Mouse (Mus musculus): ENCODE data around the gene Ezr.
"Not testable (repeated sequence)": the region's sequence is repeated elsewhere in the genome, so short reads cannot be mapped to it uniquely, and the experiment has no call there.

Ezr gene

DNA sequence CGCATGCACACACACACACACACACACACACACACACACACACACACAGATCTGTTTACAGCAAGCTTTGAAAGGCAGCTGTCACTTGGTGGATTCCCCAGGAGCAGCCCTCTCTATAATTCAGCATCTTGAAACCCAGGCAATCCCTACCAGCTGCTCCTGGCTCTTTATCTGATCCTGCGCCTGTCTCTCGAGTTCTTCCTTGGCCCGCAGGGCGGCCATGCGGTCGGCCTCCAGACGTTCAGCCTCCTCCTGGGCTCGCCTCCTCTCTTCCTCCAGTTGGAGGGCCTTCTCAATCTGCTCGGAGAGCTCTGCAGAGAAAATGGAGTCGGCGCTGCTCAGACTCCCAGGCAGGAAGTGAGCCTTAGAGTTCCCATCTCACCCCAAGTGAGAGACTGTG lies 41.3 kb downstream of the Ezr start:
- DNase-seq = no peak

DNA sequence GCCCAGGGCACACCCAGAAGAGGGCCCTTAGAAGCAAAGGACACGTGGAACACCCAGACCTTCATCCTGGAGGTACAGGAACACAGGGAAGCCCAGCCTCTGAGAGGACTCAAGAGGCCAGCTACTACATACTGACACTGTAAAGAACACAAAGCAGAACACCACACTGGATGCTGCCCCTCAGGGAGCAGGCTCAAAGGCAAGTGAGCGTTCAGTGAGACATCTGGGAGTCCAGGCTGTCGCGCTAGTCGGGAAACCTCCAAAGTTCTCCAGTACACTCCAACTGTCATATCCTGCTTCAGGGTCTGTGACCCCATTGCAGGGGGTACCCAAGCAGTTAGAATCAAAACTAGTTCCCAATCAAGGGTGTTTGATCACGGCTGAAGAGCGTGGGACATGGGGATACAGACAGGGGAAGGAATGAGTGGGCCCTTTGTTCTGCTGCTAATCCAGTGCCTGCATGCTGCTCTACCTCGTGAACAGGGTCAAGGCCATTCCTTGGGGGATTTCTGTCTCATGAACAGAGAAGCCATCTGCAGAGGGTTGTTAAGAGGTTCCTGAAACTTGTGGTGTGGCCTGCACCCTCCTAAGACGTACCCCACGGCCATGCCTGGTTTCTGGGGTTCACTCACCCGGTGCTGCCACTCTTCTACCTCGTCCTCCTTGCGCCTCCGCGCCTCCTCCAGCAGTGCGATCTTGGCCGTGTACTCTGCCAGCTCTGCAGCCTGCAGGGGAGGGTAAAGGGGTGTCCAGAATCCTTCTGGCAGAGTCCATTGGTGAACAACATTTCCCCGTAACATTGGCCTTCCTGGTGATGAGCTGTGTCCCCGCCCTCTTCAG lies 42.0 kb downstream of the Ezr start:
- DNase-seq = no peak

DNA sequence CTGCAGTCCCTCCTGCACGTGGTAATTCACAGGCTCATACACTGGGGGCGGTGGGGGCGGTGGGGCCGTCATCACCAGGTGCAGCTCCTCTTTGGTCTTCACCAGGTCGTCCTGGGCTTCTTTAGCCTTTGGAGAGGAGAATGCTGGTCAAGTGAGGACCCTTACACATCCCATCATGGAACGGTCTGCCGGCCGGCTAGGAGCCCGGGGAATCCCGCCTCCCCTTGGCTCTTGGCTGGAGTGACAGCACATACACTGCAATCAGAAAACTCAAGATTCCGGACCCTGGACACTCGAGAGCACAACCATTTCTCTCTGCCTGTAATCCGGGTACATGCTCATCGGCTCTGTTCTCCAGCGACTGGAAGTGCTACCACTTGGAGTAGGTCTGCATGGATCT lies 42.8 kb downstream of the Ezr start:
- no peak for DNase-seq

DNA sequence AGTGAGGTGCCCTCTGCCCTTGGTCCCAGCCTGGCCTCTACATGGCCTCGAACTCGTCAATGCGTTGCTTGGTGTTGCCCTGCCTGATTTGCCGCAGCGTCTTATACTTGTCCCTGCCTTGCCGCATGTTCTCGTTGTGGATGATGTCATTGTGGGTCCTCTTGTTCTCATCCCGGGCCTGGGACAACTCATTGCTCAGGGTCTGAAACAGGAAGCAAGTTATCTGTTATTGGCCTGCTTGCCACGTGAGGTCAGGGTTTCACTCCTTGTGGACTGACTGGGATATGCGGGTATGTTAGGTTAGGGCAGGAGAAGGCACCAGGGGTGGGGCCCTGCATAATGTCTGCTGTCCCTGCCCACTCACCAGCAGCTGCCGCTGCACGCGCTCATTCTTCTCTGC lies 43.3 kb downstream of the Ezr start:
- DNase-seq = peak; percentile 1

DNA sequence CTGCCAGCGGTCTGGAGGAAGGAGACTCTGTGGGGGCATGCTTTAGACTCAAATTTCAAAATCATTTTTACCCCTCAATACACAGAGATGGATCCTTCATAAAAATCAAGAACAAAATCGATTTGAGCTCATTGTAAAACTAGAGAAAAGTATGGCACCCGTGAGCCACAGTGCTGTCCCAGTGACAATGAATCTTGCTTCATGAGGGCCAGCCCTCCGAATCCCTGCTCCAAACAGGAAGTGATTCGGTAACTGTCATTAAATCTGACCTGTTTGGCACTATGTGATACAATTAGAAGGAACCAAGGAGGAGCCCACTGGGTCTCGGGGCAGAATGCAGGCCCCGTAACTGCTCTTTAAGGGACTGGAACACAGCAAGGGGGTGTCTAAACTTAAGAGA lies 43.7 kb downstream of the Ezr start:
- DNase-seq = no peak

DNA sequence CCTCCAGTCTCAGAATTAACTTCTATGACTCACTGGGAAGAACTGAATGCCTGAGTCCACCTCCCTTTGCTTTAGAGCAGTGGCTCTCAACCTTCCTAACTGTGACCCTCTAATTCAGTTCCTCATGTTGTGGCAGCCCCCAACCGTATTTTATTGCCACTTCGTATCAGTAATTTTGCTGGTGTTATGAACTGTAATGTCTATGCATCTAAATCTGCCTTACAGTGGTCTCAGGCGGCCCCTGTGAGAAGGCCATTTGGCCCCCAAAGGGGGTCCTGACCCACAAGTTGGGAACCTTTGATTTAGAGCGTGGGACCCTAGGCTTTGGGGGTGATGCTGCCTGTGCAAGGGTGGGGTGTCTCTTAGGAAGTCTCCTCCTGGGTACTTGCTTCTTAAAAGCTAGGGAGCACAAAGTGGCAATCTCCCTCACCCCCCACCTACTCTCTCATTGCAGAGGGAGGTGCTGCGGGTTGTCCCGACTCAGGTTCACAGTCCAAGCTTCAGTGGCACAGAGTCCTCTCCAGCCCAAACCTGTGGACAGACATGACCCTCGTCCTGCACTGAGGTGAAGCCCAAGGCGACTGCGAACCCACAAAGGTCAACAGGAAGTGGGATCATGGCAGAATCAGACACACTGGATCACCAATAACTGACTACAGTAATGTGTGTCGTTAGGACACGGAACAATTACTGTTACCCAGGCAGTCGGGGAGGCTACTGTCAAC lies 45.1 kb downstream of the Ezr start:
- DNase-seq = no peak

DNA sequence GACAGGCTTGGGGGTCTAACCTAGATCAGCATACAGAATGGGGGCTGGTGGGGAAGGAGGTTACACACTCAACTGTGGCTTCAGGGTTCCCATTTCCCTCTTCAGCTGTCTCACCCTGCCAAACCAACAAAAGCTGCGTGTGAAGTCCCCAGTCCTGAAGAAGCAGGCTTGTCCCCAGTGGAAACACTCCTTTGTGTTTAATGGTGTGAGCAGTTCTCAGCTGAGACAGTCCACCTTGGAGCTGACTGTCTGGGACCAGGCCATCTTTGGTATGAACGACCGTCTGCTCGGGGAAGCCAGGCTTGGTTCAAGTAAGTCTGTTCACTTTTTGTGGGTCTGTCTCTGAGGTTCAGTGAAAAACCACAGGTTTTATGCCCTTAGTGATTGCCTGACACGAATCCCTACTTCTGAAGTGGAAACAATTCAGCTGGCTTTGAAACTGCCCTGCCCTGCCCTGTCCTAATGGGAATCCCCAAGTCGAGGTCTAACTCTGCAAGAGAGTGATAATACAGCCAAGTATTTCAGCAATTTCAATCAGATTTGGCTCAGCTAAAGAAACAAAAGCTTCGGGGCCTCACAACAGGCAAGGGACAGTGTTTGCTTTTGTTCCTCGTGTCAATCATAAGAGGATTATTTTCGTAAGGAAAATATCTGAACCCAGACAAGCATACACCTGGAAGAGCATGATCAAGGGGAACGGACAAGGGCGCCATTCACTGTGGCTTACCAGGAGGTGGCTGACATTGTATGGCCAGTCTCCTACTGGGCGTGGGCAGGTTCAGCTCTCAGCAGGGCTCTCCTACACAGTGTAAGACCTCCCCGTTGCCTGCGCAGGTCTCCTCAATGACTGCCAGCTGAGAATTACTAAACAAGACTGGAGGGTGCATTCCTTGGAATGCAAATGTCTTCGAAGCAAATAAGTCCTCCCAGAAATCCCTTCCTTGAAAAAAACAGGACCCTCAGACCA lies 46.0 kb downstream of the Ezr start:
- DNase-seq = no peak

DNA sequence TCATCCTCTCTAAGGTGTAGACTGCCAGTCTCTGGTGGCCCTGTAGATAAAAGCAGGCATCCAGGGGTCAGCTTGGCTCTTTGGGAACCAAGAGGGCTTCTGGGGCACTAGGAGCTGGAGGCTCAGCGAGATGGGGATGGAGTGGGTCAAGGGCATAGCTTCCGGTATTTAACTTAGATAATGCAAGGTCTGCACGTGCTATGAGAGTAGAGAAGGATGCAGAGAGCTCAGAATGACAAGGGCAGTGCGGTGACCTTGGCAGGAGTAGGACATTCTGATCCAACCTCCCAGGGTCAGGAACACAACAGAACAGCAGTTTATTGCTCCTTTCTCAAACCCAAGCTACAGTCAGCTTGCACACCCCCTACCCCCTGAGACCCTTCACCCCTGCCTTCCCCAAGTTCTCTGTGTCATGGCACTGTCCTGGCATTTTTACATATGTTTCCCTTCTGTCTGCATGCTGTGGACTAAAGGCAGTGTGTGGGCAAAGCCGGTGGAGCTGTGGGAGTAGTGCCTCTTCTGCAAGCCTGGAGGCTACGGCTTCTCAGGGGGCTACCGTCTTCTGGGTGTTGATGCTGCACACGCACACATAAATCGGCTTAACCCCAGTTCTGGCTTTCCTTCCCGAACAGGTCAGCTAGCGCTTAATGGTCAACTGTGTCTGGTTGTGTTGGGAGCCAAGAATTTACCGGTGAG lies 47.7 kb downstream of the Ezr start:
- DNase-seq = no peak

DNA sequence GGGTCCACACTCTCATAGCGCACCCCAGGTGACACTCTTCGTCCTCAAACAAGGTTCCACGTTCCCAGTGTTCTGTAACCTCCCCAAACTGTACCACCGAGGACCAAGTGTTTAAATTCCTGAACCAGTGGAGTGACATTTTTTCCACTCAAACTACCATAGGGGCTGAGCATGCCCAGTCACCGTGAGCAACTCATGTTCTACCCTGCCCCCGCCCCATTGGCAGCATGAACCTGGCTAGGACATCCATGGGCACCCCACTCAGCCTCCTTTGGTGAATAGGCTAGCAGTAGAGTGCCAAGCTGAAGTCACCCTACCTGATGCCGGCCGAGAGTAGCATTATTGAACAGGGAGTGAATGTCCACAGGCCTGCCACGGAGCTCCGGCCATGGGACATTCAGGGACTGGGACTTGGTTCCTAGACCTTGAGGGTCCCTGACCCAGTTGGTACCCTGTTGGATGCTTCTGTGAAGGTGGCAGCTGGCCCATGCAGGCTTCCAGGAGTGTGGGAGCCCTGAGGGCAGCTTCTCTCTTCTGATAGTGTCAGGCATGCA lies 49.2 kb downstream of the Ezr start:
- no peak for DNase-seq

DNA sequence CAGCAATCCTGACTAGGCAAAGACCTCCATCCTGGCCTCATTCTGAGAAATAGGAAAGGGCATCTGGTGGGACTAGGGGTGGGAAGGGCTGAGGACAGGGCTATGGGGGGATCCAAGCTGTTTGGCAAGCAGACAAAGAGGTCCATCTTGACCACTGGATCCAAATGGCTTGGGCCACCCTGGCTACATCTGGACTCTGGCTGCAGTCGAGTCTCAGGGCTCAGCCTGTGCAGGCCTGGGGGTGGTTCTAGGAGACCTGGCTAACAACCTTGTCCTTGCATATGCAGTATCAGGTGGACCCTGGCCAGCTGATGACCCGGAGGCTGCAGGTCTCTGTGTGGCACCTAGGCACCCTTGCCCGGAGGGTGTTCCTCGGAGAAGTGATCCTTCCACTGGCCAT lies 49.9 kb downstream of the Ezr start:
- DNase-seq = no peak

DNA sequence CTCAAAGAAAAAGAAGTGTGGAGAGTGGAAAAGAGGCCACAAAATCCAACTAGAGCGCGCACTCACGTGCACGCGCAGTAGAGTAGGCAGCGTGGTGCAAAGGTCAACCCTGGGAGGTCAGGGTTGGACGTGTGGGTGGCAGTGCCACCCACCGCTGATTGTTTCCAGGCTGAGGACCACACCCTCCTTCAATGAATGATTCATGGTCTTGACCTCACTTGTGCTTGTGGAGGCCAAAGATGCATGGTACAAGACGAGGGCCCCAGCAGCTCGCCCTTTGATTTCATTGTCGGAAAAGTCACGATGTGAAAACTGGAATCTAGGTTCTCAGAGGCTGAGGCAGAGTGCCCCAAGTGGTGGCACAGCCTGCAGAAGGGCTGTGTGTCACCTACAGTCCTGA lies 51.0 kb downstream of the Ezr start:
- DNase-seq = no peak

DNA sequence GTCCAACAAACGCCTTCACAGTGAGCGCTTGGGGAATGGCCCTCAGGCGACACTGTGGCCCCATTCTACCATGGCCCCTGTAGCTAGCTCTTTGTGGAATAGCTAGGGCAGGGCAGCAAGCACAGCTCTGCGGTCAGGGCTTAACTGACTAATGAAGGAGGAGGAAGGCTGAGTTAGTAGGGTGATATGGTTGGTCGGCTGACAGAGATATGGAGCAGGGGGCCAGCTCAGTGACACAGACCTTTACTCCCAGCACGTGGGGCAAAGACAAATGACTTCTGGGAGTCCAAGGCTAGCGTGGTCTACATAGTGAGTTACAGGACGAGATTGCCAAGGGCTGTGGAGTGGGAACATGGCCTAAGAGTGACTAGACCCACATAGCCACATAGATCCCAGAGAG lies 51.5 kb downstream of the Ezr start:
- DNase-seq = no peak

DNA sequence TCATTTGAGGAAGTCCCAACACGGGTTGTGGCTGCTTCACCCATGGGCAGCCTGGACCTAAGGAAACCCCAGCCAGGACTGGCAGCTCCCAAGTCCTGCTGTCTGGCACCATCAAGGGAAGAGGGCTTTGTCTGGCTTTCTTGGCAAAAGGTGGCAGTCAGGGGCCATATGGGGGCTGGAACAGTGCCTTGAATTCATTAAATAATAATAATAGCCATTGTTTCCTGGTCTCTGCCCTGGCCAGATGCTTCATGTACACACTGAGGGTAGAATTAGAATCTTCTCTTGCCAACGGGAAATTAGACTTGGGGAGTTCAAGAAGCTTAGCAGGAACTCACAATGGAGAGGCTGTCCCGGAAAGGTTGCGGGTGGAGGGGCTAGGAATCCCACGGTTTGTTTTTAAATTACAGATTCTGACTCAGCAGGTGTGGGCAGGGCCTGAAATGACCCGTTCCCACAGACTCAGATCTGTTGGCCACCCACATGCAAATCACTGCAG lies 53.3 kb downstream of the Ezr start:
- no peak for DNase-seq

DNA sequence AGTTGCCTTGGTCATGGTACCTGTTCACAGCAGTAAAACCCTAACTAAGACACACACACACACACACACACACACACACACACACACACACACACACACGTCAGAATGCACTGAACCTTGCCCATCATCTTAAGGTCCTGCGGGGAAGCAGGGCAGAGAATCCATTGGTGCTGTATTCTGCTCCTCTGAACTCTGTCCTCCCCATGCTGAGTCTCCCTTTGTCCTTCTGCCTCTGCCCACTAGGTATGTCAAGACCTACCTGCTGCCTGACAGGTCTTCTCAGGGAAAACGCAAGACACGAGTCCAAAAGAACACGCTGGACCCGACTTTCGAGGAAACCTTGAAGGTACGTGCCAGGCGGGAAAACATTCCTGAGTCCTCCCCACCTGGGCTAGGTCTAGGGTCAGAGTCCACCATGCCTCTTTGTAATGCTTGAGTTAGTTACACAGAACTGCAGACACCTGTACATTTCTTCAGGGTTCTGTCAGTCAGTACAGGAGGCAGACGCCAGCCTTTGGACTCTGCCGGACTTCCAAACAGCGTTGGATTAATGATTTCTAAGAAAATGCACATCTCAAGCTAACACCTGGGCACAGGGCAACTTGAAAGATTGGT lies 54.5 kb downstream of the Ezr start:
- no peak for DNase-seq

DNA sequence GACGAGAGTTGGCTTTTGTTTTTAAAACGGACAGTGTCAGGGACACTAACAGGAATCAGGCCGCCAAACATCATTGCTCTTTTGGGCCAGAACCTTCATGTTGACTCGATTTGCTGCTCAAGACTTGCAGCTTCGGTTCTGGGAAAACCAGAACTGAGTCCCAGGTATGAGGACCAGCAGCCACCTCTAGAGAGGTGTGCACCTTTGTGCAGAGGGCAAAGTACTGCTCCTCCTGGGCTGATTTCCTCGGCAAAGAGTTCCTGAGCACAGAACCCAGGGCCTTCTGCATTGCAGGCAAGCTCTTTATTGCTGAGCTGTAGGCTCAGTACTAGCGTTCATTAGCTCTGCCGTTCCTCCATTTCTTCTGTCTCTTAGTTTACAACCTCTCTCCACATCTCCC lies 68.6 kb downstream of the Ezr start:
- not testable (repeated sequence) for DNase-seq

DNA sequence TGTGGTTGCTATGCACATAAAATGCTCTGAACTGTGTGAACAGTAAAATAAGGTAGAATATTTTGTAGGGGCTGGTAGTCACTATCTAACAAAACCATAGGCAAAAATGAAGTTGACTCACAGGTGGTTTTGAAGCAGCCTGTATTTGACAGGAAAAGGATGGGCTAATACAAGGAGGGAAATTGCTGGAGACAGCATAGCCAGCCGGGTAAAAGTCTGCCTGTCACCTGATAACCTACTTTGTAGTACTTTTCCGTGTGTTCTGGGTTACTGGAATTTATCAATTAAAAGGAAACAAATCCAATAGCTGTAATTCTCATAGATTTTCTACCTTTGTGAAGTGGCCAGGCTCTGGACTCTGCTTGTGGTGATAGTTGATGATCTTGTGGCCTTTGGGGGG lies 69.1 kb downstream of the Ezr start:
- DNase-seq = not testable (repeated sequence)

DNA sequence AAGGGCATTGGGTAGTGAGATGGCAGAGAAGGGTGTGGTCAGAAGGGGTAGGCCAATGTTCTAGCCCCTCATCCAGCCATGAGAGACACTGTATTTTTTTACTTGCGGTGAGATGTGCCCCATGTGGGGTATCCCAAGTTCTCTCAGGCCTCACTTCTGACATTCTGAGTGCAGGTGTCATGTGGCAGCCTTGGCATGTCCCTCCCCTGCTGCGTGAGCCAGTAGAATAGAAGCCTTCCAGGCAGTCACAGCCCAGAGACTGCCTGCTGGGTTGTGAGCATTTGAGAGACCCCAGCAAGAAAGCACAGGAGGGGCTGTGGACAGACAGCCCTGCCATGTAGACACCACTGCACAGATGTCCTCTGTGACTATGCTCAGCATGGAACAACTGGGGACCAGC lies 74.4 kb downstream of the Ezr start:
- not testable (repeated sequence) for DNase-seq

DNA sequence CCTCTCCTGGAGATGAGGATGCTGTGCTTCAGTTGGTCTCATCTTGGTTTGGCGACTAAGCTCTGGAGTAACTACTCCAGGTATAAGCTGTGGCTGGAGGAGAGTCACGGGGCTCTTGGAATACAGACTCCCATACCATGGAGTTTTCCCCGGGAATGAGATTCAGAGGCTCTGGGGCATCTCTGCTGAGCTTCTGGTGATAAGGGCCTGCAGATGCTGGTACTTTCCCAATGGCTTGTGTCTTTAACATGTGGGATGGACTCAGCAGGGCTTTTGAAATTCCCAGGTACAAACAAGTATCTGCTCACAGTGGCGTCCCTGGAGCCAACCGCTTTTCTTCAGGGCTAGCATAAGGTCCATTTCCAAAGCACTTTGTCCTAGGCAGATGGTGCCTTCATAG lies 75.2 kb downstream of the Ezr start:
- DNase-seq = not testable (repeated sequence)

DNA sequence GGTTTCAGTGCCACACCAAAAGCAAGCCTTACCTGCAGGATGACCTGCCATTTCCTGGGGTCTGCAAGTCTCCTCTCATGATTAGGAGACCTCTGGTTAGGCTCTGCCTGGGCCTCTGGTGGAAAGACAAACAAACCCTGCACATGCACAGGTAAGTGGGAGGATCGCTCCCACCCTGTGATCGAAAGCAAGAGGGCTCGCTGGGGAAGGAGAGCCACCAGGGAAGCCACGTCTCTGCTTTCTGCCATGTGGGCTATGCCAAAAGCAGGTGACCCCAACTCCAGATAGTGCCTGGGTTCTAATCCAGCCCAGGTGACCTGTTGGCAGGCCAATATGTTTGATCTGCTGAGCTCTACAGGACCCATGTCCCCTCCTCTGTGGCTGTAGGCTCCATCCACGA lies 76.1 kb downstream of the Ezr start:
- not testable (repeated sequence) for DNase-seq

DNA sequence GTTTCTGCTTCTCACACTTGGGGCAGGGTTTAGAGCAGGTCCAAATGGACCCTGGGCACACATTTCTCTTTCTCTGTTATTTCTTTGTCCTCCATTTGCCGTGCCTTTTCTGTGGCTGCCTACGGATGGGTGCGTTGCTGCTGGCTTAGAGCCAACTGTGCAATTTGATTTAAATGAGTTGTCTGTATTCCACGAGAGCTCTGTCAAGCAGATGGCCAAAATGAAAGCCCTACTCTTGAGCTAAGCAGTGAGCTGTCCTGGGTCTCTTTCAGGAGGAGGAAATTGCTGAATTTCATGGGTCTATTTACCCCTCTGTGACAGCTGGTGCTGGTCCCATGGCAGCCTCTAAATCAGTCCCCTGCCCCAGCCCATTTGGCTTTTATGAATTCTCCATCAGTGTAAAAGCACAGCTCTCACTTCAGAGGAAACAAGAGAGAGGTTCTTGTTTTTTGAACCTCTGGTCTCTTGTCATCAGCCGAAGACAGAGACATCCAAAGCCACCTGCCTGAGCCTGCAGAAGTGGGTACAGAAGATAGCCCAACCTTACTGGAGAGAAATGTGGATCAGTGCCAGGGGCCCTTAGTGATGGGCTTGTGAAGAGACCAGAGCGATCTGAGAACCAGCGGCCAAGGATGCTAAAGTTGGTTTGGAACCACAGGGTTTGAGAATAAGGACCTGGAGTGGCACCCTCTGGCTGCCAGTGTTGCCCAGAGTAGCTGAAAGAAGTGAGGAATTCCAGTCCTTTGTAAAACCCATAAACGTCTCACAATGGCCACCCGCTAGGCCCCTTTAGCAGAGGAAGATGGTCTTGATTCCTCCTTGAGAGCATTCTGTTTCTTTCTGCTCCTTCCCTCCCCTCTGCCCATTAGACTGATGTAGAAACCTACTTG lies 79.0 kb downstream of the Ezr start:
- not testable (repeated sequence) for DNase-seq

Measured in right cerebral cortex, postnatal 4 days (tissue).